Mouse (Mus musculus) forelimb bud, embryonic 11.5 days (tissue): ENCODE data around the gene Tifa.
A peak's percentile ranks its signal among the peaks of the same experiment; 100 is the strongest.

Experiments
- DNase-seq: peaks from one replicate; pipeline ENCODE4 v3.0.0-alpha.2; 2012; ENCODE audit warnings: low read depth, low spot score

The Tifa gene

DNA sequence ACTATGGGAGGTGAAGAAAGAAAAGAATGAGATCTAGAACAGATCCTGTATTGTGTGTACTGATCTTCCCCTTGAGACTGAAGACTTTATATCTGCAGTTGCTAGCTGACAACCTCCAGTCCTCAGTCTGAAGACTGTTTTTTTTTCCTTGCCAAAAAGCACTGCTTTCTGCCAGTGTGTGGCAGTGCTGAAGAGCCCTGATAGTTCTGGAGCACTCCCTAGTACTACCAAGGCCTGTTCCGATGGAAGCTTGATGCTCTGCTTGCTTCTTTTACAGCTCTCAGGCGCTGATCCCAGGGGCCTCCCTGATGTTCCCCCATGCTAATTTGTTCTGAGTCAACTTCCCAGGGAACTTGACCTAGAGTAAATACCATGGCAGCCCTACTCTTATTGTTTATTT lies 74.6 kb downstream of the Tifa start:
- no peak for DNase-seq

DNA sequence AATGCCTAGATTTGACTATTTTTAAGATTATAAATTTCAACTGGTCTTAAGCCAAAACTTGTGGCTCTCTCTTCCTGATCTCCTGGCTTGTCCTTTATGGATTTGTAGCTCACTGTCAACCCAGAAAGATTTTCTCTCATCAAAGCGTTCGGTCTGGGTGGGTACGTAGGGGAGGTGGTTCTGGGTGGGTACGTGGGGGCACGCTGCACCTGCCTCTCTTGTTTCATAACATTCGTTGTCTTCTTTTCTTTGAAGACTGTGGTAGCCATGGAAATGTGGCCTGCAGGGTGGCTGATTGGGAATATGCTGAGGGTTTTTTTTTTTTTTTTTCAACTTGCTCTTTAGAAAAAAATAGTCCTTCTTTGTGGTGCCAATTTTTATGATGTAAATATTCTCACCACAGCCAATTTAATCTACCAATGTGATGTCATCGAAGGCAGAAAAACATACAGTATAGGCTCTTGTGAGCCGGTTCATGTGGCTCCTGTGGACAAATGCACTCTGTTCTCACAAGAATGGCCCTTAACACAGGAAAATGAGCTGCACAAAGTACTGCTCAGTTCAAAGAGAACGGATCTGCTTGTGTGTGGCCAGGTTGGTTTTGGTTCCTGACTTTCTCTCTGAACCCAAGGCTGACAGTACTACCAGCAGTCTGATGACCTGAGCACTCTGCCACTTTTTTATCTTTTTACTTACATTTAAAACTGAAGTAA lies 78.6 kb downstream of the Tifa start:
- no peak for DNase-seq

DNA sequence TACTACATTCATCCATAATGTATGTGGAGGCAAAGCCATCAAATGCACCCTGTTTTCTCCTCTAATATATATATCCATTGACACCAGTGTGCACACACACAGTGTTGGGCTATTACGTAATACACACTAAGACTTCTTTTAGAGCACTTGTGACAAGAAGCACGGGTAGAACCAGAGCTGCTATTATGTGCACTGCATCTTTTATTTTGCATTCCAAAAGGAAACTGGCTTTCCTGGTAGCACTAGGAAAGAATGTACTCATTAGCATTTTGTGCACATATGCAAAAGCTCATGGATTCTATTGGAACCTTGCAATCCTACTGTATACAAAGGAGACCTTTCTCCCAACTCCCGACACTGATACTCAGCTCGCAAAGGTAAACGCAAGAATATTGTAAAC lies 79.3 kb downstream of the Tifa start:
- no peak for DNase-seq

DNA sequence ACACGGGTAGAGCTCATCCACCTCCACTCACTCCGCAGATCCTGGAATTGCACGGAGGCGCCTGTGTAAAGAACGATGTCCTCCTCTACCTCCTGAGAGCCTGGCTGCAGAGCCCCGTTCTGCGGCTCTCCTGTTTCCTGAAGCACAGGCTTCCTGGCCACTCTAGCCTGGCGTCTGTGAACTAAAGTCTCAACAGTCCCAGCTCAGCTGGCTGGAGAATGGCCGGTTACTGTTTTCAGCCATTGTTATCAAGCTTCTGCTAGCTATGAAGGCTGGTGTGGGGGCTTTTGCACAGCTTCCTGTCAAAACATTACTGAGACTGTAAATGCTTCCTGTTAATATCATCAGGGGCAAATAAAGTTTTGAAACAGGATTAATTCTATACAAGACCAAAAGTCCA lies 82.0 kb downstream of the Tifa start:
- DNase-seq: no peak

DNA sequence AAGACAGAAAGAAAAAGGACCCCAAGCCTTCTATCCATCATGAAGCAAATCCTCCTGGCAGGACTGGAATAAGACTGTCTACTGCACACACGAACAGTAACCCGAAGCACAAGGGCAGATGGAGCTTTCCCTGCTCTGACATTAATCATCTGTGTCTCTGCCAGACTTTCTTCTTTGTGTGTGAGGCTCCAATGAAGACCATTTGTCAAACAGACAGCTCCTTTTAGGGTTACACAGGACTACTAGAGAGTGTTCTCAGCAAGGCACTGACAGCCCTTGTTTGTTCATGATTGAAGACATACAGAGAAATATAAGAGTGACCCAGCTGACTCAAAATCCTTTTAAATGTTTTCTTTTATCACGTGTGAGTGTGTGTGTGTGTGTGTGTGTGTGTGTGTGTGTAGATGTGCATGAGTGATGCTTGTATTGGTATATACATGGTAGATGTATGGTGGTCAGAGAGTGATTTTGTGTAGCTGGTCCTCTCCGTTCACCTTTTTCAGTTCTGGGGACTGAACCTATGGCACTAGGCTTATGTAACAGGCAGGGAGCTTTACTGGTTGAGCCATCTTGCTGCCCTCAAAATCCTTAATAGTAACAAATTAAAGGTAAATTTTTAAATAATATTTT lies 84.8 kb downstream of the Tifa start:
- peak; percentile 23 for DNase-seq

DNA sequence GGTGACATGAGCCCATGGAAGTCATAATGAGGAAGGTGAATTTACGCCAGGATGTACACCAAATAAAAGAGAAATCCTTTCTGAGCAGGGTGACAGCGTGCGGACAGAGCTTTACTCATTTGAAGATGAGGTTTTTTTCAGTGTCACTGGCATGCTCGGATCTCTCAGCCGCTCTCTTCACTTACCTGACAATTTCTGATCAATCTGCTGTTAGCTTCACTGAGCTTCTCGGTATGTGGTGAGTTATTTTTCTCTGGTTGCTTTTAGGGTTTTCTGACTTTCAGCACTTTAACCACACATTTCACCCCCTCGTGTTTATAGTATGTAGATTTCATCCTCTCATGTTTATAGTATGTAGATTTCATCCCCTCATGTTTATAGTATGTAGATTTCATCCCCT lies 85.5 kb downstream of the Tifa start:
- no peak for DNase-seq

DNA sequence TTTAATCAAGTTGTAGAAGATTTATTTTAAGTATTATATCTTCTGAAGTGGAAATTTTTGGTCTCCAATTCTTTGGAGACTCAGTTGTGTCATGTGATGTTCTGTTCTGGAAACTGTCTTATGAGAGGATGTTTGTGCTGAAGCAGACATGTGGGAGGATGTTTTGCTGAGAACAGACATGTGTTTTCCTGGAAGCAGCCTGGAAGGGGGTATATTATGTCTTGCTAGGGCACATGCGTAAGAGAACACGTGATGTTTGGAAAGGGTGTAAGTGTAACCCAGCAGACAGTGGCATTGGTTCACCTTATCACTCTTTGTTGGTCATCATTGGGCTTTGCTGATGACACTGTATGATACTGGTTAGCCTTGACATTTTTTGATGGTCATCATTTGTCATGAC lies 85.9 kb downstream of the Tifa start:
- no peak for DNase-seq

DNA sequence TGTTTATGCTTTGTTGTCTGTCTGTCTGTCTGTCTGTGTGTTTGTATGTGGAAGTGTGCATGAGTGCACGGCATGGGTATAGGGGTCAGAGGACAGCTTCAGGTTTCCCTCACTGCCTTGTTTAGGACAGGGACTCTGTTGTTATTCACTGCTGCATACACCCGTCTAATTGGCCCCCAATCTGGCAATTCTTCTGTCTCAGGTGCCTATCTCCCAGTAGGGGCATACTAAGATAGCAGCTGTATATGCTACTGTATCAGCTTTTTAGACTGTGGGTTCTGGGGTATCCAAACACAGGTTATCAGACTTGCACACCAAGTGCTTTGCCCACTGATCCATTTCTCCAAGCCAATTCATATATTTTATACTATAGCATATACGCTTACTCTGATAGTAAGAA lies 90.4 kb downstream of the Tifa start:
- DNase-seq: no peak

DNA sequence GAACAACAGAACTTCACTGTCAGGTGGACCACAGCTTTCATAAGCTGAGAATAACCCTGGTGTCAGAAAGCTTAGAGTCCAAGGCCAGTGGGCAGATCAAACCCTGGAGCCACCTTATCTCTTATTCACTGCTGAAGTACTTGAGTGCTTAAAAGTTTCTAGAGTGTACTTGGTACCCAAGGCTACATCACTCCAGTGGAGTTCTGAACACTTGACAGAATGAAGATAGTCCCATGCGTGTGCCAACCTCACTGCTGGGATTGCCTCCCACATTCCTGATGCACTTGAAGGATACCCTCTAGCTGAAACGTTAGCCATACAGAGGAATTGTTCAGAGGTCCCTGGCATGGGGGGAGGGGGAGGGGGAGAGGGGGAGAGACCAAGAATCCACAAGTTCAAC lies 92.1 kb downstream of the Tifa start:
- no peak for DNase-seq
